7 mouse cellular contexts compared by ENCODE assay signal in genomic region chr10:117893128-117893527, GRCm38 (mm10). TPM values are rescaled to one million over a fixed set of nuclear protein-coding genes. Genes with fewer than 3 reads are reported as not detected.
DNase-seq lines count a peak whose midpoint lies in the region; ATAC-seq and TF ChIP-seq lines count a peak whose summit lies in the region.
"Not testable (repeated sequence)": the region's sequence is repeated elsewhere in the genome, so short reads cannot be mapped to it uniquely, and the experiment has no call there.

No protein-coding gene starts in this region.

- TF ChIP-seq POLR2A in spleen, adult 2 months (IDR thresholded peaks at IDR 0.05; ENCODE audit: low read depth, low read length) = not testable (repeated sequence)

- DNase-seq in A20 (ENCODE audit: low read depth, low spot score) (peak; percentile 71), ES-CJ7 (ENCODE audit: low read depth, low spot score) (peak; percentile 39)
- peak; percentile 25 for DNase-seq in lung, postnatal 36 days
- peak; percentile 49 to 55 for DNase-seq in spleen, adult 2 months (ENCODE audit: low read depth in 1 of 2, low spot score in 2 of 2)

- not testable (repeated sequence) for H3K4me3 ChIP-seq in spleen, adult 2 months (ENCODE audit: extremely low read depth, insufficient read depth, insufficient read length)

- H3K27ac ChIP-seq in spleen, adult 2 months (ENCODE audit: insufficient read depth, low read length) = peak overlapping the region; percentile 11; the same call in 1 of the 2 replicates

- H3K27me3 ChIP-seq in spleen, adult 2 months (ENCODE audit: control insufficient read depth, insufficient read depth, low read length) = not testable (repeated sequence)

- TF ChIP-seq CTCF in spleen, adult 2 months (IDR thresholded peaks at IDR 0.05; ENCODE audit: extremely low read depth, insufficient read depth, insufficient read length, insufficient replicate concordance) = not testable (repeated sequence)

- H3K36me3 ChIP-seq in spleen, adult 2 months (ENCODE audit: control insufficient read depth, insufficient read depth, low read length) = not testable (repeated sequence)

- ATAC-seq in CD4-positive, CD25-positive, alpha-beta regulatory T cell, adult 4 months = peak; percentile 37
- ATAC-seq in common myeloid progenitor, adult 5-6 weeks (replicated peaks; ENCODE audit: low read depth, poor library complexity, severe bottlenecking) = 0 out of 2 replicates have a peak, but pooled peaks have one; percentile 41
- ATAC-seq in neutrophil, adult 5-6 weeks (ENCODE audit: extremely low read depth, insufficient number of reproducible peaks, low FRiP score, poor library complexity, severe bottlenecking) = peak; percentile 68

- 36% methylated on average over 13 of the region's 13 CpGs for WGBS in spleen, adult 2 months

- not testable (repeated sequence) for H3K4me1 ChIP-seq in spleen, adult 2 months (ENCODE audit: control insufficient read depth, insufficient read depth, insufficient read length)

RNA-seq across cellular contexts. Expression of gene Rap1b, which starts 47.3 kb away (rescaled TPM):
- 10 to 100 TPM; 58.0 to 90.0 TPM for polyA plus RNA-seq in CD4-positive, CD25-positive, alpha-beta regulatory T cell, adult 4 months (2017; shearing (Covaris generic))
- total RNA-seq in common myeloid progenitor, adult 5-6 weeks (2017) = 152 and 155 TPM in 2 replicates
- total RNA-seq in neutrophil, adult 5-6 weeks (2017) = 331 and 337 TPM in 2 replicates
- 50.1 and 58.6 TPM in 2 replicates for polyA plus RNA-seq in spleen, adult 2 months (2012; rRNA removed)
